Comparison of ENCODE assay signal across 8 mouse cellular contexts in the genomic region with DNA sequence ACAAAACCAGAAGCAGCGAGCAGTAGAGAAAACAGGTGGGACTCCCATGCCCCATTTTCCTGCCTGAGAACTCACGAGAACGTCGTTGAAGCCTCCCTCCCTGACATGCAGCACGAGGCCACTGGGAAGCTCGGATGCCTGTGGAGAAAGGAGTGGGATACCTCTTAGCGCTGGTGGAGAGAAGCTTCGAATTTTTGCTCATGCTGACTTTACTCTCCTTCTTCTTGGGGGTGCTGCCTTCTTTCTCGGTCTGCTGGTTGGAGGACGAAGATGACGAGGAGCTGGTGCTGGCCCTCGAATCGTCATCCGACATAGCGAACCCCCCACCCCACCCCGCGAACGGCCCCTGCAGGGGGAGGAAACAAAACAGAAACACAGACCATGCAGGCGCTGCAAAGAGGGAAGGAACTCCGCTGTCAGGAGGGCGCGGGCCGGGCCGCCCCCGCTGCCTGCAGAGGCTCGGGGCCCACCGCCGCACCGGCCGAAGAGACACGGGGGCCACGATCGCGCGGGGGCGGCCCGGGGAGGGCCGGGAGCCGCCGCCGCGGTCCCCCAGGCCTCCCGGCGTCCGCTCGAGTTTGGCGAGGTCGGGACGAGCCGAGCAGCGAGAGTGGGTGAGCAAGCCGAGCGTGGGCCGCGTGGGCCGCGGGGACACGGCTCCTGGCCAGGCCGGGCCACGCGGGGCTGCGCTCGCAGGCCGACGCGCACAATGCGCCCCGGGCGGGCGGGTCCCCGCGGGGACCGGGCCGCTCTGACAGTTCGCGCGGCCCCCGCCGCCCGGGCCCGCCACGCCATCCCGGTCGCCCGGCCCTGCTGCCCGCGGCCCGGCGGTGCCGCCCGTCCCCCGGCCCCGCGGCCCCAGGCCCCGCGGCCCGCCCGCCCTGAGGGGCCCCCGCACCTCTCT. TPM values are rescaled to one million over a fixed set of nuclear protein-coding genes. Genes with fewer than 3 reads are reported as not detected.
DNase-seq lines count a peak whose midpoint lies in the region; ATAC-seq and TF ChIP-seq lines count a peak whose summit lies in the region.

No protein-coding gene starts in this region.

- TF ChIP-seq EP300 in ES-Bruce4 (IDR thresholded peaks at IDR 0.05; ENCODE audit: insufficient read depth, low read depth, low read length) = no peak

- peak overlapping the region; percentile 62 for H3K4me3 ChIP-seq in ES-Bruce4 (ENCODE audit: low read depth, low read length)
- peak overlapping the region; percentile 91 for H3K4me3 ChIP-seq in forebrain, embryonic 13.5 days

- H3K27ac ChIP-seq in ES-Bruce4 (ENCODE audit: insufficient read depth, low read length) = no peak overlapping the region
- H3K27ac ChIP-seq in forebrain, embryonic 13.5 days = peak overlapping the region; percentile 72

- peak overlapping the region; percentile 95 for H3K9ac ChIP-seq in ES-Bruce4 (ENCODE audit: low read depth, poor library complexity, severe bottlenecking)
- H3K9ac ChIP-seq in forebrain, embryonic 13.5 days = peak overlapping the region; percentile 98

- DNase-seq in adrenal gland, postnatal 25 days = peak; percentile 45
- peak; percentile 28 to 54 for DNase-seq in heart, postnatal 36 days
- DNase-seq in layer of hippocampus, postnatal 25 days (ENCODE audit: extremely low spot score in 1 of 2, low spot score in 1 of 2) = peak; percentile 27 to 43
- peak; percentile 16 for DNase-seq in lung, postnatal 36 days
- peak; percentile 35 for DNase-seq in right cerebral cortex, adult 18-20 months
- peak; percentile 10 for DNase-seq in urinary bladder, postnatal 36 days (ENCODE audit: low spot score in 2 of 2)

- no peaks in the 10 kb centered on the region for H3K9me3 ChIP-seq in ES-Bruce4 (replicated peaks; ENCODE audit: control insufficient read depth, insufficient read depth, low read length, poor library complexity, severe bottlenecking)
- H3K9me3 ChIP-seq in forebrain, embryonic 13.5 days (replicated peaks) = no peaks in the 10 kb centered on the region

- peaks cover 2% of the 10 kb centered on the region for H3K27me3 ChIP-seq in ES-Bruce4 (ENCODE audit: control insufficient read depth, insufficient read depth, low read length, poor library complexity, severe bottlenecking)
- no peaks in the 10 kb centered on the region for H3K27me3 ChIP-seq in forebrain, embryonic 13.5 days

- peaks cover 2% of the 10 kb centered on the region for H3K4me1 ChIP-seq in ES-Bruce4 (ENCODE audit: control insufficient read depth, insufficient read depth, low read length)
- peaks cover 36% of the 10 kb centered on the region for H3K4me1 ChIP-seq in forebrain, embryonic 13.5 days

- H3K36me3 ChIP-seq in ES-Bruce4 (ENCODE audit: control insufficient read depth, insufficient read depth, low read length, poor library complexity, severe bottlenecking) = peaks cover 2% of the 10 kb centered on the region; the same call in 1 of the 2 replicates
- no peaks in the 10 kb centered on the region for H3K36me3 ChIP-seq in forebrain, embryonic 13.5 days (ENCODE audit: poor library complexity, severe bottlenecking)

- H3K4me2 ChIP-seq in forebrain, embryonic 13.5 days = peak overlapping the region; percentile 73

- no peak for TF ChIP-seq CTCF in ES-Bruce4 (IDR thresholded peaks at IDR 0.05; ENCODE audit: low read depth, low read length)

- intact Hi-C loops in heart, postnatal 36 days (cut with DNase I) = loop anchor here (2.0 kb wide), 1 partner anchor 60 kb away; a partner anchor contains a TSS

- peak; percentile 65 for ATAC-seq in forebrain, embryonic 13.5 days

- no peak for TF ChIP-seq POLR2A in ES-Bruce4 (IDR thresholded peaks at IDR 0.05; ENCODE audit: insufficient read depth, low read length)

- WGBS in forebrain, embryonic 13.5 days = under 1% methylated on average over 56 of the region's 99 CpGs

RNA-seq across cellular contexts. Expression of a gene that starts 0.6 kb away (rescaled TPM):
- 128 and 144 TPM in 2 replicates for polyA plus RNA-seq in ES-Bruce4 (2011; ENCODE audit: insufficient read depth, insufficient read length, low read depth, missing spikeins)
- 78.6 and 79.2 TPM in 2 replicates for total RNA-seq in adrenal gland, postnatal 25 days (2021)
- 198 and 202 TPM in 2 replicates for polyA plus RNA-seq in forebrain, embryonic 13.5 days (2015; fragmentation: Nextera tagmentation; extraction: Ambion mirVana)
- total RNA-seq in heart, postnatal 36 days (2021) = 10 to 100 TPM; 38.5 to 41.5 TPM
- 100 to 1,000 TPM; 105 to 110 TPM for total RNA-seq in layer of hippocampus, postnatal 25 days (2021)

RNA-seq across cellular contexts. Expression of a gene that starts 59.9 kb away (rescaled TPM):
- 1,134 and 1,178 TPM in 2 replicates for polyA plus RNA-seq in ES-Bruce4 (2011; ENCODE audit: insufficient read depth, insufficient read length, low read depth, missing spikeins)
- total RNA-seq in adrenal gland, postnatal 25 days (2021) = 574 and 813 TPM in 2 replicates
- 354 and 406 TPM in 2 replicates for polyA plus RNA-seq in forebrain, embryonic 13.5 days (2015; fragmentation: Nextera tagmentation; extraction: Ambion mirVana)
- 100 to 1,000 TPM; 543 to 581 TPM for total RNA-seq in heart, postnatal 36 days (2021)
- total RNA-seq in layer of hippocampus, postnatal 25 days (2021) = 100 to 1,000 TPM; 408 to 422 TPM
